Mouse (Mus musculus) gastrocnemius, adult 8-10 months (tissue): ENCODE data around the gene Trim24. TPM values are rescaled to one million over a fixed set of nuclear protein-coding genes. Genes with fewer than 3 reads are reported as not detected.

Experiments
- total RNA-seq, 4 experiments: library from RNA; stranded (reverse); gene quantifications; 2 replicates each; pipeline ENCODE4 v1.2.4; 2022

Gene Trim24
- total RNA-seq, 4 experiments from 2014 or later, result 41.0 to 47.8 (median 44.8) TPM

Other genes with a start within 250 kb of the Trim24 start
- gene Svopl, start 176.2 kb downstream of the Trim24 start, total RNA-seq, result under 1 TPM in 2 of 4 experiments, not detected in 2; 0.12 to 0.21 TPM
- gene Tmem213, start 238.4 kb downstream of the Trim24 start, total RNA-seq, result not detected